Mouse (Mus musculus): ENCODE measurements around the gene Cpa4.

Cpa4 gene

GRCm38 (mm10) chr6:30568069-30568468, at the start of gene Cpa4:
TSS of gene Cpa4 (plus strand) at chr6:30568369.
- no peak for DNase-seq

- DNase-seq: no peak
Observed at GRCm38 (mm10) chr6:30520400-30520799, 47.8 kb upstream of the Cpa4 start.

DNA sequence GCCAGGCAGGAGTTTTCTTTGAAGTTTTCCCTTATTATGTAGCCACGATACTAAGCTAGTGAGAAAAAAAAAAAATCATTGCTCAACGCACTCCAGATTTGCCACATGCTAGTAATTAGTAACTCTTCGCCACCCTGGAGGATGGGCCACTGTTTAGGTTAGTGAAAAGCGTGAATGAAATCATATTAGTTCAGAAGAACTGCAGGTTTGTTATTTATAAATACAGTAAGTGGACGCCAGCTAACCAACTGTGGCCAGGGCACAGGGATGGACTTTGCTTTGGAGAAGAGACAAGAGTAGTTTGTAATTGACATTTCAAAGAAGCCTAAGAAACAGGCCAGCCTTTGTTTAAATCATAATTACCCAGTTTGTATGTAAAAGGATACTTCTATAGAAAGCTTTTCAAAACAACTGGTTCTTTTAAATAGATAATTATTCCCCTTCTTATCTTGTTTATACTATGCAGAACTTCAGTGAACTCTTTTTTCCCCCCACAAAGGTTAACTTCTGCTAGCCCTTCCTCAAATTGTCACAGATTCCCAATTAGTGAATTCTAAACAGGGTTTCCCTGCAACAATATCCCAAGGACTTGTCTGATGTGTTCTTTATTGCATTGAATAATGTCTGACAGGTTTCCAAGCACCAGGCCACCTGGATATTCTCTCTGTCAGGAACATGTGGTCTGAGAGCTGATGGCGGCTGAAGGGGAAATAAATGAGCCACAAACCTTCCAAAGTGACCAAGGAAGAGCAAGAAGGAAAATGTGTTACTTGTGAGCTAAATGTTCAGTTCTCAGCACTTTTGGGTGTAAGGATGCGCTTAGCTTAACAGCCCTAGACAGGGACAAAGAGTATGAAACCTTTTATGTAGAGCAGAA, 42.5 kb upstream of the Cpa4 start:
- DNase-seq: no peak

DNA sequence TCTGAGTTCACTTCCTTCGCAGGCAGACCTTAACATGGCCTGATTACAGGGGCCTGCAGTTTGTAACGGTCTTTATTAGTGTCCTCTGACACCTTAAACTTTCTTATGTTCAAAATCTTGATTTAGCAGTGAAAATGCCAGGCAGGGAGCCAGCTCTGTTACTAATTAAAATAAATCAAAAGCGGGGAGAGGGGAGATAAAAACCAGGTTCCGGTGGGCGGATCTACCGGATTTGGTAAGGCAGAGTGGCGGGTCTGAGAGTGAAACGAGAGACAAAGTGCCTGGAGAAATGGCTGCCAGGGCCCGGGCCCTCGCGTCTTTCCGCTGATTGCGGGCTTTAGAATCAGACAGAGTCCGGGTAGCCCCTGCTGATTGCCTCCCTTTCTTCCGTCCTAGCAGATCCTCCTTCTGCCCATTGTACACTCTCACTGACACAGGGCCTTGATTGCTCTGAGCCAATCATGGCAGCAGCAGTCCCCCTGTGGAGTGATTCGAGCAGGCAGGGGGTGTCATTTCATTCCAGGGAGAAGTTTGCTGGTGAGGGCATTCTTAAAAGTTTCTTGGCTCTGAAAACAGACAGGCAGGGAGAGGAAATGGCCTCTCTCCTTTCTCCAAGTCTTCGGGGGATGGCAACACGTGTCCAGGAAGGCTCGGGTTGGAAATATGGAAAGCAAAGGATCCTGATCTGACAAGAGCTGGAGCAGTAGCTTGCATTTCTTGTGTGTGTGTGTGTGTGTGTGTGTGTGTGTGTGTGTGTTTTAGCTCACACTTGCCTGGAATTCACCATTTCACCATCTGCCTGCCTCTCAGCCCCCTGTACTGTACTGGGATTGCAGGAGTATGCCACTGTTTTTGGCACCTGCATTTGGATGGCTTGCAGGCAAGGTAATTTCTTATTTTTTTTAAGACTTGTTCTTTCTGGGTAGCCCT, 41.3 kb upstream of the Cpa4 start:
- DNase-seq: peak; percentile 42 to 50

- DNase-seq: no peak
Observed at GRCm38 (mm10) chr6:30528800-30529199, 39.4 kb upstream of the Cpa4 start.

DNA sequence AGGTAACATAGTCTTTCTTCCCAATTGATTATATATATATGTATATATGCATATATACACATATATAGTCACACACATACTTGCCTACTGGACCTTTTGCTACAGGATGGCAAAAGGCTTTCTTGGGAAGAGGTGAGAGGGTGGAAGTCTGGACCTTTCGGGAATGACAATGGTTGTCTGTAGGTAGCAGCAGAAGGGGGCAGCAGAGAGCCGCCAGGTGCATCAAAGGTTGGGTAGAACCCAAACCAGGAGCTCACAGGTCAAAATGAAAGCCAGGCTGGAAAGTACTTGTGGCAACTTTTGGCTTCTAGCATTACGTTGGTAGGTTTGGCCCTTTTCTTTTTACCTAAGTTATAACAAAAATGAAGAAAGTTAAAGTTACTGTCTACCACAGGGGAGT, 32.8 kb upstream of the Cpa4 start:
- DNase-seq: peak; percentile 72 to 73

DNA sequence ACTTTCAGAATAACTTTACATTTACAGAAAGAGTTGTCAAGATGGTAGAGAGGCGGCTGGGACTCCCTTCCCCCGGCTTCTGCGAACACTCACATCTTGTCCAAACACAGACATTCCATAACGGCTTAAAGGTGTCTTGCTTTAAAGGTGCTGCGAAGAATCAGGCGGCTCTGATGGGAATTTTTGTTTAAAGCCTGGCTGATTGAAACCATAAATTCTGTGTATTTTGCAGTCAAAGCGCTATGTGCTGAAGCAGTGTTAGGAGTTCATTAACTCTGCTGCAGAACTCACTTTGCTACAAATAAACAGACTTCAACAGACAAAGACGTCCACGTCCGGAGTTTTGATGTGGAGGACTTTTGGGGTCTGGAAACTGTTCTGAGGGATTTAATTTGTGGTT, 29.9 kb upstream of the Cpa4 start:
- no peak for DNase-seq

DNA sequence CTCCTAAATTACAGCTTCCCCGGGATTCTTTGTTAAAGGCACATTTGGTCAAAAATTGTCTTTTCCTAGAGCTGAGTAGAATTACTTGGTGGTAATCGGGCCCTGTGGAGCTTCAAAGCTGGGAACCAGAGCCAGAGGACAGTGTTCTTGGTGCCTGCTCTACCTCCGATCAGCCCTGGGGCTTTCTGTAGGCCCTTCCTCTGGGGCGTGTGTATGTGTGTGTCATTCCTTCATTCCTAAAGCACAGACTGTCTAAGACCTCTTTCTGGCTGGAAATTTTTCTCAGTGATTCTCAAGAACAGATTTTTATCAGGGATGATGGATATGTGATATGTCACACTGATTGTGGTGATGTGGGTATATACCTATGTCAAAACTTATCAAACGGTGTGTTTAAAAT, 29.4 kb upstream of the Cpa4 start:
- no peak for DNase-seq

DNA sequence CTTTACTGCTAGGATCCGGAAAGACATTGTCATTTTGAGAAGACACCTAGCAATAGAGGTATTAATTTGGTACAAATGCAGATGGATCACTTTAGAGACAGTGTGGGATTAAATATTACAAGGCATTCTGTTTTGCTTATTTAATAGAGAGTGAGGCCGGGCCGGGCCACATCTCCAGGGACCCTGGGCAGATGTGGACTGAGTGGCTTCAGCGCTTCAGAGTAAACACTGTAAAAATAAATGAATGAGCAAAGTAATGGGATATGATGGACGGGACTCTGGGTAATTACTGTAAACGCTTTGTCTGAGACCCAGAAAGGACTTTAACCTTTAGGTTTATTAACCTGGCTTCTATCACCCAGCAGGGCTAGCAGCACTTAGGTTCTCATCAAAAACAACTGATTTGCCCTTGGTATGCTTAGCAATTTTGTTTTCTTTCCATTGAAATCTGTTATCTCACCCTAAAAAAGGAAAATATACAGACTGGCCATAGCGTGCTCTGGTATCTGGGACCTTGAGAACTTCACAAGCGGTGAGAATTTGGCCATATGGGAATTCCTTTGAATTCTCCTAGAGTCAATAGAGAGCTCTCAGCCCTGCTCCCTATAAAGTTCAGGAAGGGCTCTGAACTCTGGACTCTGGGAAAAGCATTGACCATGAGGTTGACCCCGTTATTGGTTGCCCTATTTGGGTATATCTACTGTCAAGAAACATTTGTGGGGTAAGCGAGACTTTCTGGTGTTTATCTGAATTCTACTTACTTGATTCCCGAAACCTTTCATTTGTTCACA, 27.0 kb upstream of the Cpa4 start, which contains the start of gene Cpa2:
TSS of gene Cpa2 (plus strand) at position 574 of the 791 bp plus-strand sequence.
- no peak for DNase-seq

DNA sequence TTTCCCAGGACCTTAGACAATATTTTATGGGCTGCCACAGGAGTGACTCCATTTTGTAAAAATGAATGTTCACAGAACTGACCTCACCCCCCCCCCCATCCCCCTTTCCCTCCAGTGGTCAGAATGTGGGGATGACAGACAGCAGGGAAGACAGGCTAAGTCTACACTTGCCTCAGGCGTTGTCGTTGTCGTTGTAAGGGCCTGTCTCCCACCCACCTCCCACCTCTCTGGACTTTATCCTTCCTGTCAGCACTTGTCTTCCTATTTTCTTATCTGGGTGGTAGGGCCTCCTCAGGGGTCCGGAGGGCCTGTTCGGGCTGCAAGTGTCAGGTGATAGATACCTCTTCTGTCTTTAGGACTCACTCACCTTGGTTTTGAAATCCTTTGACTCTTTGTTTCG, 25.9 kb upstream of the Cpa4 start:
- no peak for DNase-seq

DNA sequence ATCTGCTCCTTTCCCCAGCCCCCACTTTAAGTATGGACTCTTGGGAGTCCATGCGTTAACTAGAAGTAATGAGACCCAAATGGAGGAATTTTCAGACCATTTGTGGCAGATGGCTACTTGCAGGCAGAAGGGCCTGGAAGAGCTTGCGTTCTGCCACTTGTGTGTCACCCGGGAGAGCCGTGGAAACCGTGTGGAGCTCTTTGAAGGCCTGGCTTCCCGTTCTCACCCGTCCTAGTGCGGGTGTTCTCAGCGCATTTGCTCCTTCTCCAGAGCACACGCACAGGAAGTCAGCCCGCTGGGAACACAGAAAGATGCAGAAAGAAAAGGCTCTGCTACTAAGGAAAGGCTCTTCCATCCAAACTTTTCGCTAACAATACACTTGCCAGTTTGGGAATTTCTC, 25.1 kb upstream of the Cpa4 start:
- DNase-seq: peak; percentile 18 to 22

DNA sequence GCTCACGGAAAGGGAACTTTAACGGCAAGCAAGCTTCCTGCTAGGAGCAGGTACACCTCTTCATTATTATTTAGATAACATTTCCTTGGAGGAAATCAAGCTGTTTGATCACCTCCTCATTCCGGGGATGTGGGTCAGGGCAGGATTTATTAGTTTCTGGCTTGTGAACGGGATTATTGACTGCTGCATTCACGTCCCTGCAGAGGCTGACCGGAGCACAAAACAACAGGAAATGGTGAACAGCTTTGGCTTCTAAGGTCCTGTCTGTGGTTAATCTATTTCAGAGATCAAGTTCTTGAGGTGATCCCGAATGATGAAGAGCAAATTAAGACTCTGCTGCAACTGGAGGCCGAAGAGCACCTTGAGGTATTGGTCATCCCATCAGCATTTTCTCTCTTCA, 24.3 kb upstream of the Cpa4 start:
- no peak for DNase-seq

- no peak for DNase-seq
Observed at GRCm38 (mm10) chr6:30545689-30546088, 22.5 kb upstream of the Cpa4 start.

GRCm38 (mm10) chr6:30546571-30547273, 21.4 kb upstream of the Cpa4 start:
- peak; percentile 65 to 76 for DNase-seq

GRCm38 (mm10) chr6:30547274-30547645, 20.9 kb upstream of the Cpa4 start:
- peak; percentile 84 to 87 for DNase-seq

- peak; percentile 45 to 52 for DNase-seq
Observed at GRCm38 (mm10) chr6:30547656-30548306, 20.4 kb upstream of the Cpa4 start.

DNA sequence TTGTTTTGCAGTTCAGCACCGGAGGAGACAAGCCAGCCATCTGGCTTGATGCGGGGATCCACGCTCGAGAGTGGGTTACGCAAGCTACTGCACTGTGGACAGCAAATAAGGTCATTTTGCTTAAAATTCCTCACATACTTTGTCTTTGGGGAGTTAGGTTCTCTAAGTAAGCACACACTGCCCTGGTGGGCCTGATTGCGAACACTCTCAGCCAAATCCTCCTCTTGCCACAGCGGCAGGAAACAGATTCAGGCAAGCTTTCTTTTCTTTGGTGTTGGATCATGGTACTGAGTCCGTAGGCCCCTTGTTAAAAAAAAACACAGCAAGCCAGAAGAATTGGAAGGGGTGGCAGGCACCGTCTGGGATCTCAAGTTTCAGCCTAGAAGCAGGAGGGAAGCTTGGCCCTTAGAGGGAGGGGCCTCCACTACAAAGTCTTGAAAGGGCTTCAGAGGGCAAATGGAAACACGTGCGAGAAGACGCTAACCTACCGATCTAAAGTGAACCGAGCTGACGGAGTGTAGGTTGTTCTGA, 18.9 kb upstream of the Cpa4 start:
- DNase-seq: peak; percentile 62 to 66

- DNase-seq: no peak
Observed at GRCm38 (mm10) chr6:30550496-30551192, 17.5 kb upstream of the Cpa4 start.

DNA sequence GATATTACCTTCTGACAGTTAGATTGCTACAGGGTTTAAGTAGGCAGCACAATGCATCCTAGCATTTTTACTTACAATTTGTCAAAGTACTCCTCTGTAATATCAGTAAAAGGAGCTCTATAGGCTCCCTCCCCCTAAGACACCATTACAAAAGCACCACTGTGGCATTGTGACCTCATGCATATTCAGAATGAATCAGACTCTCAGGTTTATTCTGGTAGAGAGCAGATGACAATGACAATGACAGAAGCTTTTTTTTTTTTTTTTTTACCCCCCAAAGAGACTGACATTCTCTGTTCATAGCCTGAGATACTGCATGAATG, 17.0 kb upstream of the Cpa4 start:
- DNase-seq: no peak

DNA sequence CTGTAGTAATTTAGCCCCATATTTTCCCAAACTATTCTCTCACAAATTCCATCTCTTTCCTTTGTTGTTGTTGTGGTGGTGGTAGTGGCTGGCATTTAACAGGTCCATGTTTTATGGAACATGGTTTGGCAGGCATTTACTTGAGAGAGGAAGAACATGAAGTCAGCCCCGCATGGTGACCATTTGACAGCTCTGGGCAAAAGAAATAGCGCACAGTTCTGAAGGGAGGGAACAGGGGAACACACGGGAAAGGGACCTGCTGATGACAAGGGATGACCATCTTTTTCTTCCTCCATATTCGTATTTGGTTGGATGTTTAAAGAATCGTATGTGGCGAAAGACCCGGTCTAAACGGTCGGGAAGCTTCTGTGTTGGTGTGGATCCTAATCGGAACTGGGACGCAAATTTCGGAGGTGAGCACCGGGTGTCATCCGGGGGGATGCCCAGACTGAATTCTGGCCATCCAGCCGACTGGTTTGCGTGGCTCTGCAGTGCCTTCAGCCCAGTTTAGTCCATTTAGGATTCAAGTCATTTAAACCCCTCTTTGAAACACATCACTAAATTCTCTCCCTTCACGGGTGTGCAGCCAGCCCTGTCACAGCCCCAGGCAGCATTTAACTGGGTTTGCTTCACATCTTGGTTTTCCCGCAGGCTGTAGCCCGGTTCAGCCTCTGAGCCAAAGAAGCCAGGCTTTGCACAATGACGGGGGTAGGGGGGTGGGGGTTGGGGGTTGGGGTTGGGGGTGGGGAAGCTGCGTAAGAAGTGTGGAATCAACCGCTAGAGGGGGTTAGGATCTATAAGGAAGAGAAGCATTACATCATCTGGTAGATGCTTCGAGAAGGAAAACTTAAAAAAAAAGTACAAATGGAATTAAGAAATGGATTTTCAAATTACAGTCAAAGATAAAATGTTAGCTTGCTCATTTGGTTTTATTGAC, 16.3 kb upstream of the Cpa4 start:
- peak; percentile 76 to 88 for DNase-seq
